Mouse (Mus musculus) E14TG2a.4 (cell line): ENCODE results near the gene Mtrf1.

ENCODE experiments used
- CTCF ChIP-seq: conservative IDR thresholded peaks from 2 replicates; pipeline ENCODE4 v1.5.1; 2014; ENCODE audit warnings: low read length
- NANOG ChIP-seq: IDR thresholded peaks from 2 replicates; pipeline ENCODE4 v1.6.1; 2014; ENCODE audit warnings: borderline replicate concordance, low read length, mixed read lengths
- POU5F1 ChIP-seq: IDR thresholded peaks from 2 replicates; pipeline ENCODE4 v1.6.1; 2014; ENCODE audit warnings: low read length, borderline replicate concordance

DNA sequence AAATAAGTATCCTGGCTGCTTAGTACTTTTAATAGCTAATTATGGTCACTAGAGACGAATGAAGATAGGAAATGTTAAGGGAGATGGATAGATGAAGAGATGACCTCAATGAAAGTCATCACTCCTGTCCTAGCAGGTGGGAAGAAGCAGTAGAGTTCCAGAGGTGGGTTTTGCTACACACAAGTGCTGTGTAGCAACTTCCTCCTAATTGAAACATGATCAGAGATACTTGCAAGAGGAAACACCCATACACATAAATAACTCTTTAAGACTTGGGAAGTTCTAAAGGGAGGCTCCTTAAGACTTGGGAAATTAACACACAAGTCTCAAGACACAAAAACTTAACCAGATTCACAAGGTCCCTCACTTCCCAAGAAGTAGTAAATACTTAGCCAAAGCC is 36.5 kb downstream of the Mtrf1 start:
- TF ChIP-seq CTCF (no peak), POU5F1 (no peak), NANOG (no peak)
